Mouse (Mus musculus) erythroblast, embryonic 14.5 days (primary cell): ENCODE results near the gene Obox8. TPM values are rescaled to one million over a fixed set of nuclear protein-coding genes. Genes with fewer than 3 reads are reported as not detected.

Experiments
- H3K27me3 ChIP-seq: 2 replicates; pipeline ENCODE4 v1.6.1; 2012; ENCODE audit warnings: inconsistent platforms; ENCODE audit not compliant: control insufficient read depth
- H3K36me3 ChIP-seq: 2 replicates; pipeline ENCODE4 v1.6.1; 2012; ENCODE audit warnings: mild to moderate bottlenecking, inconsistent platforms; ENCODE audit not compliant: control insufficient read depth
- H3K4me1 ChIP-seq: 2 replicates; pipeline ENCODE4 v1.6.1; 2012; ENCODE audit warnings: inconsistent platforms; ENCODE audit not compliant: control insufficient read depth
- H3K4me3 ChIP-seq: replicated peaks from 2 replicates; pipeline ENCODE3; 2012; ENCODE audit warnings: moderate library complexity, mild to moderate bottlenecking, inconsistent platforms
- H3K9me3 ChIP-seq: 2 replicates; pipeline ENCODE4 v1.6.1; 2012; ENCODE audit warnings: low read length, inconsistent platforms, mixed read lengths; ENCODE audit not compliant: control insufficient read depth
- GATA1 ChIP-seq: IDR thresholded peaks from 2 replicates; pipeline ENCODE4 v1.6.1; 2012; ENCODE audit warnings: low read length, inconsistent platforms, mixed read lengths
- TAL1 ChIP-seq: IDR thresholded peaks from 3 replicates; pipeline ENCODE4 v1.6.1; 2012; ENCODE audit warnings: low read length, inconsistent platforms, mixed read lengths
- polyA plus RNA-seq: library from polyadenylated mRNA; stranded (reverse); fragments of >175 nt; gene quantifications from 2 replicates; pipeline ENCODE4 v1.2.3, GENCODE M21; 2012

Gene Obox8
- polyA plus RNA-seq: not detected in 2 replicates

GRCm38 (mm10) chr7:14333457-14333856 lies at the start of gene Obox8:
Gene Obox8 (minus strand): TSS chr7:14333557.
- H3K4me1 ChIP-seq: no peaks in the 10 kb centered on the region
- H3K4me3 ChIP-seq: no peak within 1 kb of the TSS
- H3K36me3 ChIP-seq: no peaks in the 10 kb centered on the region
- no peak for TF ChIP-seq TAL1
- TF ChIP-seq GATA1: no peak
- H3K27me3 ChIP-seq: no peaks in the 10 kb centered on the region
- H3K9me3 ChIP-seq: peaks cover 6% of the 10 kb centered on the region

DNA sequence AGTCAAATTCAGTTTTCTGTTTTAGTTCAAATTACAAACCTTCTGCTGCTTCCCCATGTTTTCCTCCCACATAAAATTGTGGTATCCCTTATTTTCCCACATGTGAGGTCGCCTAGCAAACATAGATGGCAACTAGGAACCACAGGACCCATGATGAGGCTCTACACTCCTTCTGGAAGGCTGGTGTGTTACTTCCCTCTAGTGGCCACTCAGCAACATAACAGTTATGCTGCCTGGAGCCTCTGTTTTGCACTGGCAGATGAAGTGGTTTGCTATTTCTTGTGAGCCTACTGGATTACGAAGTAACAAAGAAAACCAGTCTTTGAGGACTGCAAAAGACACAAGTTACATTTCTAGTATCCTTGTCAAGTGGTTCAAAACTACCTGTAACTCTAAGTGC lies 16.1 kb downstream of the Obox8 start:
- no peaks in the 10 kb centered on the region for H3K4me1 ChIP-seq
- H3K27me3 ChIP-seq: no peaks in the 10 kb centered on the region
- no peak overlapping the region for H3K4me3 ChIP-seq
- H3K9me3 ChIP-seq: no peaks in the 10 kb centered on the region
- no peak for TF ChIP-seq TAL1
- no peak for TF ChIP-seq GATA1
- no peaks in the 10 kb centered on the region for H3K36me3 ChIP-seq

GRCm38 (mm10) chr7:14308671-14309070 lies 24.7 kb downstream of the Obox8 start:
- H3K9me3 ChIP-seq: peaks cover 16% of the 10 kb centered on the region
- H3K4me3 ChIP-seq: no peak overlapping the region
- no peaks in the 10 kb centered on the region for H3K4me1 ChIP-seq
- H3K27me3 ChIP-seq: no peaks in the 10 kb centered on the region
- no peaks in the 10 kb centered on the region for H3K36me3 ChIP-seq
- no peak for TF ChIP-seq GATA1

GRCm38 (mm10) chr7:14307571-14307970 lies 25.8 kb downstream of the Obox8 start:
- H3K9me3 ChIP-seq: peaks cover 16% of the 10 kb centered on the region
- H3K27me3 ChIP-seq: no peaks in the 10 kb centered on the region
- H3K4me1 ChIP-seq: no peaks in the 10 kb centered on the region
- no peak overlapping the region for H3K4me3 ChIP-seq
- TF ChIP-seq TAL1 (no peak), GATA1 (no peak)
- no peaks in the 10 kb centered on the region for H3K36me3 ChIP-seq

Other genes with a start within 250 kb of the Obox8 start
- not detected in 2 replicates for gene Sult2a3, start 210.5 kb downstream of the Obox8 start, polyA plus RNA-seq
- gene Sult2a6, start 78.7 kb downstream of the Obox8 start, polyA plus RNA-seq: not detected in 2 replicates
- gene Sult2a8, start 113.2 kb upstream of the Obox8 start, polyA plus RNA-seq: not detected in 2 replicates
- not detected in 2 replicates for gene Sult2a7, start 160.7 kb upstream of the Obox8 start, polyA plus RNA-seq
- not detected in 2 replicates for gene Vmn1r90, start 229.9 kb upstream of the Obox8 start, polyA plus RNA-seq